Mouse (Mus musculus): Measurements from ENCODE around the gene Csrnp1.

- TF ChIP-seq POLR2A (IDR thresholded peaks at IDR 0.05; ENCODE audit: insufficient read length, low read depth) = no peak
- no peak for TF ChIP-seq SRF (IDR thresholded peaks at IDR 0.05; ENCODE audit: control insufficient read depth, insufficient read length, low read depth)
- no peak for TF ChIP-seq MAX (IDR thresholded peaks at IDR 0.05; ENCODE audit: low read depth)
- no peak for TF ChIP-seq E2F4 (IDR thresholded peaks at IDR 0.05; ENCODE audit: insufficient read depth)
- no peak for TF ChIP-seq USF1 (IDR thresholded peaks at IDR 0.05; ENCODE audit: low read depth)
- no peak for TF ChIP-seq REST (IDR thresholded peaks at IDR 0.05; ENCODE audit: insufficient read depth, insufficient read length)
- no peak for TF ChIP-seq MYOG (IDR thresholded peaks at IDR 0.05; ENCODE audit: control insufficient read depth in 1 of 3, insufficient read depth in 1 of 3, insufficient read length in 2 of 3, low read depth in 2 of 3)
- no peak for TF ChIP-seq POLR2AphosphoS2 (IDR thresholded peaks at IDR 0.05; ENCODE audit: insufficient read length, low read depth)
- no peak for TF ChIP-seq MYOD1 (IDR thresholded peaks at IDR 0.05; ENCODE audit: control insufficient read depth in 1 of 3, insufficient read length in 2 of 3, low read depth in 2 of 3)
Observed at GRCm38 (mm10) chr9:119996080-119996479, 11.6 kb upstream of the Csrnp1 start.
